Mouse (Mus musculus) bone marrow macrophage, adult 2 months (primary cell): ENCODE results near the gene Tspan18.

ENCODE experiments used
- CTCF ChIP-seq: IDR thresholded peaks from 2 replicates; pipeline ENCODE4 v1.5.1; 2012; ENCODE audit warnings: low read depth, mild to moderate bottlenecking, low read length, moderate library complexity
- POLR2A ChIP-seq: IDR thresholded peaks from 2 replicates; pipeline ENCODE4 v1.6.1; 2012; ENCODE audit warnings: mild to moderate bottlenecking, low read depth, low read length, borderline replicate concordance

DNA sequence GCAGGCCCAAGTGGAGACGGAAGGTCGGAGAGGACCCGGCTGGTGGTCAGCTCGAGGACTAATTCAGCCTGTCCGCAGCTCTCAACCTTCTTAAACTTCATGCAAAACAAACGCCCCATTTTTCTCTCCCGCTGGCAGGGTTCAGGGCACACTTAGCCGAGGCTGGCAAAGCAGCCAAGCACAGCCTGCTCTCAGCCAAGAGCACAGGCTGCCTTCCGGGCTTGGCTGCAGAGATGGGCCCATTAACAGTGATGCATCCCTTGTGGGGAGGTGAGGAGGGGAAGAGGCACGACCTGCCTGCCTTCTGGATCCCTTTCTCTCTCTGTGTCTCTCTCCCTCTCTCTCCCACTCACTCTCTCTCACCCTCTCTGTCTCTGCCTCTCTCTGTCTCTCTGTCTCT is 118.5 kb downstream of the Tspan18 start:
- TF ChIP-seq CTCF (no peak), POLR2A (no peak)
